Mouse (Mus musculus): ENCODE measurements around the gene AA986860.

Gene AA986860

DNA sequence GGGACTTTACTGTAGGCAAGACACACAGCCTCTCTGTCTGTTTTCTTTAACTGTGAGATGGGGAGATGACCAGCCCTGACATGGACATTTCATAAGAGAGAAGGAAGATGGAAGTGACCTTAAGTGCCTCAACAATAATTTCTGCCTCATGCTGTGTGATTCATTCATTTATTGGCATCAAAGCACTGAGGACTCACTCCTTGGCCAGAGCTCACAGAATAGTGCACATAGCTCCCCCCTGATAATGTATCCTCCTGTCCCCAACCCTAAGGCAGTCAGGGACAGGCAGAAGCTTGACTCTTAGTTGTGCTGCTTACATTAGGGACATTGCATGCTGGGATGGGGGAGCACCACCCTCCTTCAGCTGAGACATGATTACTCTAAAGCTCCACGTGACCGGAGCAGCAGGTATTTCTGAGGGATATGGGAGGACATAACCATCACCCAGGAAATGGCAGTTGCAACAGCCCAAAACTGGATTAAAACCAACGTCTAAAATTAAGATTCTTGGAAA is 39.3 kb downstream of the AA986860 start:
- in situ Hi-C loops (cut with MboI; ENCODE audit: low sequenced_read_pairs) = no loop called here

- in situ Hi-C loops (cut with MboI; ENCODE audit: low sequenced_read_pairs) = no loop called here
These were observed 43.5 kb downstream of the AA986860 start for GRCm38 (mm10) chr1:130775234-130775633.

GRCm38 (mm10) chr1:130775691-130776331 is 44.0 kb downstream of the AA986860 start:
- in situ Hi-C loops (cut with MboI; ENCODE audit: low sequenced_read_pairs) = no loop called here

DNA sequence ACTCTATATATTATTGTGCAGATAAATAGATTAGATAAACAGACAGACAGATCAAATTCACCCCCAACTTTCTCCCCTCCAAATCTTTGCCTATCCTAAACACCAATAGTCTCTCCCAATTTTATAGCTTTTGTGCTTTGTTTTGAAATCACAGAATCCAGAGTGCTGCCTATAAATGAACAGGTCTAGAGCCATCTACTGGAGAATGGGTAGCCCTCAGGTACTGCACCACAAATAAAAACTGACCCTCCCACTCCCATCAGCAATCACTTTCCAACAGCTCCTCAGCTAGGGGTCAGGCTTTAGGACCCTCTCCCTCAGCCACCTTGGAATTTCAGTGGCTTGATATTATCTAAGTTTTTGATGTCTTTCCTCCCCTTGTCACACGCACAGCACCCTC is 44.9 kb downstream of the AA986860 start:
- in situ Hi-C loops (cut with MboI; ENCODE audit: low sequenced_read_pairs) = no loop called here

DNA sequence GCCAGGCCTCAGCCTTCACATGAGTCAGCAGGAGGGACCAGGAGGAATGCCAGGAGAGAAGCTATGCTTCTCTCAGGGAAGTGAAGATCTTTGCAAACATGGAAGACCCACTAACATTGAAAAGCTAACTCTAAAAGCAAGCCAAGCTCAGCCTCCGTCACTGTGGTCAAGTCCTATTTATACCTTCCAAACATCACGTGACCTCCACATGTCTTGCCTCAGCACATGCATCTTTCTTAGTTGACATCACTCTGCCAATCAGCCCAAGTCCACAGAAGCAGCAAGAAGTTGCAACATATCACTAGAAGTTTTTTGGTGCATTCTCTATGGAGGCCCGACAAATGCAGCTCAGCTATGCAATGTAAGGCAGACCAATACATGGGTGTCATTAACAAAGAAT is 48.1 kb downstream of the AA986860 start:
- in situ Hi-C loops (cut with MboI; ENCODE audit: low sequenced_read_pairs) = no loop called here

GRCm38 (mm10) chr1:130784054-130784453 is 52.3 kb downstream of the AA986860 start:
- in situ Hi-C loops (cut with MboI; ENCODE audit: low sequenced_read_pairs) = no loop called here

DNA sequence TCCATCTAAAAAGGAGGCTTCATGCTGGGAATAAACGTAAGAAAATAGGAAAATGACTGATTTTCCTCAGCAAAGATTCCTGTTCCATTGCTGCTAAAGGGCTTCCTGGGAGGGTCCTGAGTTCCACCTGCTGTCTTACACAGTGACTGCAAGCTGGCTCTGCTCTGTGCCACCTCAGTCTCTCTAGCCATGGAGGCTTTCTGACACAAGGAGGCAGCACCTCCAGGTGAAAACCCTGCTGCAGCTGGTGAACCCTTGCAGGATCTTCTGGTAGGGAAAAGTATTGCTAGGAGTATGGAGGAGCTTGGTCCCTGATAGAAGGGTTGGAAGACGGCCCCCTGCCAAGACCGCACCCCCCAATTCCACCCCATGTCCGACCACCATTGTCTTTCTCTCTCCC is 55.2 kb downstream of the AA986860 start:
- in situ Hi-C loops (cut with MboI; ENCODE audit: low sequenced_read_pairs) = no loop called here

- in situ Hi-C loops (cut with MboI; ENCODE audit: low sequenced_read_pairs) = loop anchor here (10.0 kb wide), 2 partner anchors 195 to 265 kb away; no protein-coding TSS in a partner anchor
These were observed 58.0 kb downstream of the AA986860 start for GRCm38 (mm10) chr1:130789512-130790451.

All from CH12F3 (cell line).